Mouse (Mus musculus) limb, embryonic 13.5 days (tissue): ENCODE data around the gene Gm20388. TPM values are rescaled to one million over a fixed set of nuclear protein-coding genes. Genes with fewer than 3 reads are reported as not detected.
"Not testable (repeated sequence)": the region's sequence is repeated elsewhere in the genome, so short reads cannot be mapped to it uniquely, and the experiment has no call there.

Experiments
- ATAC-seq: fragments of 200-750 bp; cut with Nextera tagmentation; 2 replicates; pipeline ENCODE4 v1.8.0; 2017; ENCODE audit warnings: low read depth, moderate number of reproducible peaks, moderate TSS enrichment; ENCODE audit not compliant: low FRiP score
- H3K27ac ChIP-seq: fragments of 300-500 bp; sonication (generic); 2 replicates; pipeline ENCODE4 v1.5.1; 2015; ENCODE audit warnings: inconsistent platforms, mild to moderate bottlenecking, moderate library complexity
- H3K27me3 ChIP-seq: fragments of 300-500 bp; sonication (generic); 2 replicates; pipeline ENCODE4 v1.6.1; 2015; ENCODE audit warnings: mild to moderate bottlenecking, inconsistent platforms
- H3K36me3 ChIP-seq: fragments of 300-500 bp; sonication (generic); 2 replicates; pipeline ENCODE4 v1.6.1; 2015; ENCODE audit warnings: inconsistent platforms, mild to moderate bottlenecking, moderate library complexity
- H3K4me1 ChIP-seq: fragments of 300-500 bp; sonication (generic); 2 replicates; pipeline ENCODE4 v1.6.1; 2015; ENCODE audit warnings: inconsistent platforms
- H3K4me2 ChIP-seq: fragments of 300-500 bp; sonication (generic); replicated peaks from 2 replicates; pipeline ENCODE4 v1.6.1; 2015; ENCODE audit warnings: inconsistent platforms, mild to moderate bottlenecking, moderate library complexity
- H3K4me3 ChIP-seq: fragments of 300-500 bp; sonication (generic); 2 replicates; pipeline ENCODE4 v1.5.1; 2015; ENCODE audit warnings: moderate library complexity, mild to moderate bottlenecking, inconsistent platforms
- H3K9ac ChIP-seq: fragments of 300-500 bp; sonication (generic); 2 replicates; pipeline ENCODE4 v1.6.1; 2015; ENCODE audit warnings: mild to moderate bottlenecking, inconsistent platforms
- H3K9me3 ChIP-seq: fragments of 300-500 bp; sonication (generic); 2 replicates; pipeline ENCODE4 v1.6.1; 2016; ENCODE audit warnings: inconsistent platforms
- WGBS: fragments of 180-500 bp; shearing (Covaris S2); methylation state at CpG from one replicate; pipeline ENCODE4 v1.1.7; 2015; 5-methylcytosine and 5-hydroxymethylcytosine counted together
- polyA plus RNA-seq: library from polyadenylated mRNA; unstranded; fragments of >200 nt; fragmentation: Nextera tagmentation; extraction: Ambion mirVana; gene quantifications from 2 replicates; pipeline ENCODE4 v1.2.1, GENCODE M21; 2015

The Gm20388 gene
- polyA plus RNA-seq, 1 experiment from 2014 or later: 7.1 TPM

- 12% methylated on average over 15 of the region's 15 CpGs for WGBS
- no peaks in the 10 kb centered on the region for H3K36me3 ChIP-seq
- peak overlapping the region; percentile 73; the same call in 1 of the 2 replicates for H3K27ac ChIP-seq
- H3K9ac ChIP-seq: peak overlapping the region; percentile 90
- peak overlapping the region; percentile 91 for H3K4me2 ChIP-seq
- no peaks in the 10 kb centered on the region for H3K27me3 ChIP-seq
- peak; percentile 20; the same call in 1 of the 2 replicates for ATAC-seq
- H3K9me3 ChIP-seq: no peaks in the 10 kb centered on the region; the same call in 1 of the 2 replicates
- H3K4me3 ChIP-seq: peak overlapping the region; percentile 87
- H3K4me1 ChIP-seq: peaks cover 24% of the 10 kb centered on the region
These were observed 3894.6 kb downstream of the Gm20388 start for GRCm38 (mm10) chr8:123805209-123805717.

- ATAC-seq: peak; percentile 93
- H3K36me3 ChIP-seq: no peaks in the 10 kb centered on the region
- peak within 1 kb of the TSS; percentile 91 for H3K4me2 ChIP-seq
- H3K4me3 ChIP-seq: peak within 1 kb of the TSS; percentile 87
- H3K27me3 ChIP-seq: no peaks in the 10 kb centered on the region
- no peaks in the 10 kb centered on the region; the same call in 1 of the 2 replicates for H3K9me3 ChIP-seq
- H3K9ac ChIP-seq: peak within 1 kb of the TSS; percentile 90
- WGBS: under 1% methylated on average over 46 of the region's 48 CpGs
- peaks cover 24% of the 10 kb centered on the region for H3K4me1 ChIP-seq
- H3K27ac ChIP-seq: peak within 1 kb of the TSS; percentile 73; the same call in 1 of the 2 replicates
These were observed 3895.2 kb downstream of the Gm20388 start, which contains the start of gene Rab4a for GRCm38 (mm10) chr8:123805718-123806373. Gene Rab4a, plus strand, starts transcription at chr8:123805985.

- Histone ChIP-seq H3K9me3 (no peaks in the 10 kb centered on the region), H3K36me3 (no peaks in the 10 kb centered on the region), H3K4me1 (peaks cover 26% of the 10 kb centered on the region), H3K27me3 (no peaks in the 10 kb centered on the region), H3K4me3 (peak overlapping the region; percentile 87), H3K27ac (peak overlapping the region; percentile 70; the same call in 1 of the 2 replicates), H3K9ac (peak overlapping the region; percentile 90), H3K4me2 (peak overlapping the region; percentile 91)
- 2% methylated on average over 12 of the region's 12 CpGs for WGBS
- no peak for ATAC-seq
These were observed 3895.8 kb downstream of the Gm20388 start for GRCm38 (mm10) chr8:123806374-123806935.

GRCm38 (mm10) chr8:123807024-123807431 lies 3896.4 kb downstream of the Gm20388 start:
- Histone ChIP-seq H3K4me2 (peak overlapping the region; percentile 91), H3K27me3 (no peaks in the 10 kb centered on the region), H3K36me3 (no peaks in the 10 kb centered on the region), H3K9me3 (no peaks in the 10 kb centered on the region), H3K4me1 (peaks cover 27% of the 10 kb centered on the region), H3K27ac (no peak overlapping the region), H3K4me3 (peak overlapping the region; percentile 87), H3K9ac (peak overlapping the region; percentile 90)
- 14% methylated on average over 14 of the region's 14 CpGs for WGBS
- ATAC-seq: no peak

- H3K4me1 ChIP-seq: peaks cover 27% of the 10 kb centered on the region
- 75% methylated on average over 6 of the region's 6 CpGs for WGBS
- H3K4me2 ChIP-seq: peak overlapping the region; percentile 91; the same call in 1 of the 2 replicates
- H3K27ac ChIP-seq: no peak overlapping the region
- H3K4me3 ChIP-seq: no peak overlapping the region
- H3K9me3 ChIP-seq: no peaks in the 10 kb centered on the region
- H3K36me3 ChIP-seq: no peaks in the 10 kb centered on the region
- peak overlapping the region; percentile 90; the same call in 1 of the 2 replicates for H3K9ac ChIP-seq
- ATAC-seq: no peak
- no peaks in the 10 kb centered on the region for H3K27me3 ChIP-seq
These were observed 3897.4 kb downstream of the Gm20388 start for GRCm38 (mm10) chr8:123807852-123808573.

GRCm38 (mm10) chr8:123808671-123809070 lies 3898.0 kb downstream of the Gm20388 start:
- H3K27me3 ChIP-seq: no peaks in the 10 kb centered on the region
- no peak overlapping the region for H3K9ac ChIP-seq
- no peak overlapping the region for H3K27ac ChIP-seq
- ATAC-seq: no peak
- no peak overlapping the region for H3K4me2 ChIP-seq
- peaks cover 34% of the 10 kb centered on the region for H3K4me1 ChIP-seq
- 82% methylated on average over 7 of the region's 7 CpGs for WGBS
- H3K4me3 ChIP-seq: no peak overlapping the region
- no peaks in the 10 kb centered on the region for H3K9me3 ChIP-seq
- H3K36me3 ChIP-seq: no peaks in the 10 kb centered on the region

GRCm38 (mm10) chr8:123809342-123809741 lies 3898.7 kb downstream of the Gm20388 start:
- 94% methylated on average over 4 of the region's 4 CpGs for WGBS
- H3K27me3 ChIP-seq, H3K4me2 ChIP-seq, ATAC-seq, H3K9ac ChIP-seq, H3K4me3 ChIP-seq, H3K9me3 ChIP-seq, H3K27ac ChIP-seq, H3K36me3 ChIP-seq: not testable (repeated sequence)
- H3K4me1 ChIP-seq: peaks cover 37% of the 10 kb centered on the region

- Histone ChIP-seq H3K9me3 (no peaks in the 10 kb centered on the region), H3K27ac (no peak overlapping the region), H3K36me3 (peaks cover 19% of the 10 kb centered on the region; the same call in 1 of the 2 replicates), H3K4me2 (no peak overlapping the region), H3K9ac (no peak overlapping the region), H3K4me3 (no peak overlapping the region), H3K27me3 (no peaks in the 10 kb centered on the region), H3K4me1 (peaks cover 22% of the 10 kb centered on the region)
- no peak for ATAC-seq
- WGBS: 83% methylated on average over 5 of the region's 5 CpGs
These were observed 3901.6 kb downstream of the Gm20388 start for GRCm38 (mm10) chr8:123812227-123812626.

- no peaks in the 10 kb centered on the region for H3K9me3 ChIP-seq
- H3K4me3 ChIP-seq: no peak overlapping the region
- H3K4me1 ChIP-seq: peaks cover 13% of the 10 kb centered on the region
- H3K36me3 ChIP-seq: peaks cover 24% of the 10 kb centered on the region
- ATAC-seq: no peak
- H3K4me2 ChIP-seq: 0 out of 2 replicates have a peak overlapping the region, but pooled peaks have one; percentile 14
- peak overlapping the region; percentile 48 for H3K9ac ChIP-seq
- 51% methylated on average over 16 of the region's 16 CpGs for WGBS
- peak overlapping the region; percentile 48; the same call in 1 of the 2 replicates for H3K27ac ChIP-seq
- no peaks in the 10 kb centered on the region for H3K27me3 ChIP-seq
These were observed 3902.7 kb downstream of the Gm20388 start for GRCm38 (mm10) chr8:123813173-123813891.

- no peaks in the 10 kb centered on the region for H3K9me3 ChIP-seq
- ATAC-seq: no peak
- peaks cover 13% of the 10 kb centered on the region for H3K4me1 ChIP-seq
- H3K4me2 ChIP-seq: 0 out of 2 replicates have a peak overlapping the region, but pooled peaks have one; percentile 14
- no peaks in the 10 kb centered on the region for H3K27me3 ChIP-seq
- WGBS: 81% methylated on average over 4 of the region's 4 CpGs
- peak overlapping the region; percentile 48 for H3K9ac ChIP-seq
- H3K4me3 ChIP-seq: no peak overlapping the region
- H3K27ac ChIP-seq: no peak overlapping the region
- peaks cover 24% of the 10 kb centered on the region for H3K36me3 ChIP-seq
These were observed 3903.2 kb downstream of the Gm20388 start for GRCm38 (mm10) chr8:123813892-123814266.

GRCm38 (mm10) chr8:123815325-123815724 lies 3904.7 kb downstream of the Gm20388 start:
- H3K27ac ChIP-seq: no peak overlapping the region
- WGBS: 84% methylated on average over 11 of the region's 11 CpGs
- no peaks in the 10 kb centered on the region for H3K9me3 ChIP-seq
- H3K36me3 ChIP-seq: peaks cover 24% of the 10 kb centered on the region
- H3K4me1 ChIP-seq: peaks cover 13% of the 10 kb centered on the region
- H3K27me3 ChIP-seq: no peaks in the 10 kb centered on the region
- H3K4me3 ChIP-seq: no peak overlapping the region
- ATAC-seq: no peak
- H3K9ac ChIP-seq: no peak overlapping the region
- H3K4me2 ChIP-seq: no peak overlapping the region
